Mouse (Mus musculus): ENCODE results near the gene Kcnj9. TPM values are rescaled to one million over a fixed set of nuclear protein-coding genes. Genes with fewer than 3 reads are reported as not detected.

Kcnj9 gene
- 0.07 TPM in 2 replicates for polyA plus RNA-seq (2015; fragmentation: Nextera tagmentation; extraction: Ambion mirVana)

DNA sequence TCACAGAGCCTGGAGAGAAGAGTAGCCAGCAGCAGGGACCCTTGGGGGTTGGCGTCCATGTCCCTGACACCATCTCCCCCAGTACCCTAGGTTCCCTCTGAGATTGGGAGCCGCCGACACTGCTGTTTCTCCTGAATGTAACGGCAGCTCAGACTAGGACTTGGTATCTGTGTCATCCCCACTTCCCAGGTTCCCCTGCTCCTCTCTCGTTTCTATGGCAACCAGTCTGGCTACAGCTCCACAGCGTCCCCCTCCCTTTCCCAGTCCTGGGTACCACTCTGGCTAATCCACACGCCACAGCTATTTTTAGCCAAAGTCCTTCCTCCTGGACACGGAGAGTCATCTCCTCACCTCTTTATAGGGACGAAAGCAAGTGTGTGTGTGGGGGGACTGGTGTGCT lies at the start of gene Kcnj9:
Kcnj9 (minus strand) TSS at position 188 of the 400 bp plus-strand sequence.
- Histone ChIP-seq H3K36me3 (ENCODE audit: control insufficient read depth, insufficient read depth, low read length) (no peaks in the 10 kb centered on the region), H3K9ac (ENCODE audit: low read length) (no peak within 1 kb of the TSS), H3K27ac (replicated peaks) (no peak within 1 kb of the TSS), H3K9me3 (ENCODE audit: control insufficient read depth, low read length) (no peaks in the 10 kb centered on the region), H3K27me3 (ENCODE audit: control insufficient read depth, insufficient read depth, low read length) (no peaks in the 10 kb centered on the region; the same call in 1 of the 2 replicates), H3K4me3 (ENCODE audit: low read depth, low read length) (no peak within 1 kb of the TSS), H3K4me1 (replicated peaks; ENCODE audit: control insufficient read depth, insufficient read depth) (no peaks in the 10 kb centered on the region), H3K4me2 (replicated peaks; ENCODE audit: low read depth) (no peak within 1 kb of the TSS)
- no peak for DNase-seq (ENCODE audit: low spot score)
- no peak for ATAC-seq (ENCODE audit: low FRiP score, low TSS enrichment)
- WGBS = 37% methylated on average over 9 of the region's 9 CpGs
- TF ChIP-seq CTCF (IDR thresholded peaks at IDR 0.05; ENCODE audit: low read depth) = no peak
- TF ChIP-seq EP300 (optimal IDR thresholded peaks at IDR 0.05) = no peak

DNA sequence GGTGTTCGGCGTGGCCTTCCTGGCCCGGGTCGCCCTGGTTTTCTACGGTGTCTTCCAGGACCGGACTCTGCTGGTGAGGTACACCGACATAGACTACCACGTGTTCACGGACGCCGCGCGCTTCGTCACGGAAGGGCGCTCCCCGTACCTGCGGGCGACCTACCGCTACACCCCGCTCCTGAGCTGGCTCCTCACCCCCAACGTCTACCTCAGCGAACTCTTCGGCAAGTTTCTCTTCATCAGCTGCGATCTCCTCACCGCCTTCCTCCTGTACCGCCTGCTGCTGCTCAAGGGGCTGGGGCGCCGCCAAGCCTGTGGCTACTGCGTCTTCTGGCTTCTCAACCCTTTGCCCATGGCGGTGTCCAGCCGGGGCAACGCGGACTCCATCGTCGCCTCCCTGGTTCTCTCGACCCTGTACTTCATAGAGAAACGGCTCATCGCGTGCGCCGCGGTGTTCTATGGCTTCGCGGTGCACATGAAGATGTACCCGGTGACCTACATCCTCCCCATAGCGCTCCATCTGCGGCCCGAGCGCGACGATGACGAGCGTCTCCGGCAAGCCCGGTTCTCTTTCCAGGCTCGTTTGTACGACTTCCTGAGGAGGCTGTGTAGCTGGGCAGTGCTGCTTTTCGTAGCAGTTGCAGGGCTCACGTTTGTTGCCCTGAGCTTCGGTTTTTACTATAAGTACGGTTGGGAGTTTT lies 47.8 kb upstream of the Kcnj9 start:
- peak overlapping the region; percentile 88 for H3K4me3 ChIP-seq (ENCODE audit: low read depth, low read length)
- H3K36me3 ChIP-seq (ENCODE audit: control insufficient read depth, insufficient read depth, low read length) = no peaks in the 10 kb centered on the region; the same call in 1 of the 2 replicates
- H3K27me3 ChIP-seq (ENCODE audit: control insufficient read depth, insufficient read depth, low read length) = no peaks in the 10 kb centered on the region
- peak overlapping the region; percentile 85 for H3K27ac ChIP-seq (replicated peaks)
- WGBS = 2% methylated on average over 62 of the region's 62 CpGs
- peak; percentile 53 for ATAC-seq (ENCODE audit: low FRiP score, low TSS enrichment)
- 0 out of 2 replicates have a peak, but pooled peaks cover 4% of the 10 kb centered on the region for H3K4me1 ChIP-seq (replicated peaks; ENCODE audit: control insufficient read depth, insufficient read depth)
- no peak for TF ChIP-seq EP300 (optimal IDR thresholded peaks at IDR 0.05)
- TF ChIP-seq CTCF (IDR thresholded peaks at IDR 0.05; ENCODE audit: low read depth) = no peak
- no peaks in the 10 kb centered on the region for H3K9me3 ChIP-seq (ENCODE audit: control insufficient read depth, low read length)
- peak overlapping the region; percentile 92 for H3K9ac ChIP-seq (ENCODE audit: low read length)
- H3K4me2 ChIP-seq (replicated peaks; ENCODE audit: low read depth) = peak overlapping the region; percentile 96
- DNase-seq (ENCODE audit: low spot score) = peak; percentile 47

- no peaks in the 10 kb centered on the region for H3K9me3 ChIP-seq (ENCODE audit: control insufficient read depth, low read length)
- no peaks in the 10 kb centered on the region for H3K27me3 ChIP-seq (ENCODE audit: control insufficient read depth, insufficient read depth, low read length)
- no peaks in the 10 kb centered on the region; the same call in 1 of the 2 replicates for H3K36me3 ChIP-seq (ENCODE audit: control insufficient read depth, insufficient read depth, low read length)
- peak; percentile 99 for DNase-seq (ENCODE audit: low spot score)
- H3K4me2 ChIP-seq (replicated peaks; ENCODE audit: low read depth) = peak within 1 kb of the TSS; percentile 96
- peak within 1 kb of the TSS; percentile 92 for H3K9ac ChIP-seq (ENCODE audit: low read length)
- TF ChIP-seq CTCF (IDR thresholded peaks at IDR 0.05; ENCODE audit: low read depth) = no peak
- peak; percentile 85 for TF ChIP-seq EP300 (optimal IDR thresholded peaks at IDR 0.05)
- H3K4me3 ChIP-seq (ENCODE audit: low read depth, low read length) = peak within 1 kb of the TSS; percentile 88
- peak; percentile 99 for ATAC-seq (ENCODE audit: low FRiP score, low TSS enrichment)
- WGBS = under 1% methylated on average over 39 of the region's 39 CpGs
- H3K27ac ChIP-seq (replicated peaks) = peak within 1 kb of the TSS; percentile 85
- 0 out of 2 replicates have a peak, but pooled peaks cover 4% of the 10 kb centered on the region for H3K4me1 ChIP-seq (replicated peaks; ENCODE audit: control insufficient read depth, insufficient read depth)
Measured at GRCm38 (mm10) chr1:172376198-172376667, 47.1 kb upstream of the Kcnj9 start, which contains the start of gene Pigm. Gene Pigm (plus strand): TSS chr1:172376546.

- 24% methylated on average over 23 of the region's 23 CpGs for WGBS
- no peaks in the 10 kb centered on the region for H3K36me3 ChIP-seq (ENCODE audit: control insufficient read depth, insufficient read depth, low read length)
- H3K4me1 ChIP-seq (replicated peaks; ENCODE audit: control insufficient read depth, insufficient read depth) = no peaks in the 10 kb centered on the region
- peak overlapping the region; percentile 35; the same call in 1 of the 2 replicates for H3K4me2 ChIP-seq (replicated peaks; ENCODE audit: low read depth)
- H3K4me3 ChIP-seq (ENCODE audit: low read depth, low read length) = no peak overlapping the region
- H3K27me3 ChIP-seq (ENCODE audit: control insufficient read depth, insufficient read depth, low read length) = no peaks in the 10 kb centered on the region
- H3K9ac ChIP-seq (ENCODE audit: low read length) = no peak overlapping the region
- H3K9me3 ChIP-seq (ENCODE audit: control insufficient read depth, low read length) = no peaks in the 10 kb centered on the region
- DNase-seq (ENCODE audit: low spot score) (peak; percentile 63), ATAC-seq (ENCODE audit: low FRiP score, low TSS enrichment) (peak; percentile 62)
- H3K27ac ChIP-seq (replicated peaks) = no peak overlapping the region
- TF ChIP-seq EP300 (optimal IDR thresholded peaks at IDR 0.05) (no peak), CTCF (IDR thresholded peaks at IDR 0.05; ENCODE audit: low read depth) (peak; percentile 71)
Measured at GRCm38 (mm10) chr1:172368768-172369418, 39.8 kb upstream of the Kcnj9 start.

DNA sequence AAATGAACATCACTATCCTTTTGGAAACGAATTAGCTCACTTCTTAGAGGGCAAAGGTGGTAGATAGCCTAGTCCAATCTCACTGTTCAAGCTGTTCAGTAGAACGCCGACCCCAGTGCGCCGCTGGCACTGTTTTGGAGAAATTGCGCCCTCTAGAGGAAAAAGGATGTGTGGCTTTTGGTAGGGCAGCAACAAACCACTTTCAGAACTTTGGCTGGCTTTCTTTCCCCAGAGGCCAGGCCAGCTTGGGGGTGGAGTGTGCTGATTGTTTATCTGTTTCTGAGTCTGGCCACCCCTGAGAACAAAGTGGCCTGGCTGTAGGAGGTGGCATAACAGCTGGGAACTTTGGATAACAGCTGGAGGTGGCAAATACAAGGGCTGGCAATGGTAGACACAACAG lies 35.6 kb upstream of the Kcnj9 start:
- Histone ChIP-seq H3K9me3 (ENCODE audit: control insufficient read depth, low read length) (no peaks in the 10 kb centered on the region), H3K9ac (ENCODE audit: low read length) (no peak overlapping the region), H3K4me1 (replicated peaks; ENCODE audit: control insufficient read depth, insufficient read depth) (no peaks in the 10 kb centered on the region), H3K4me2 (replicated peaks; ENCODE audit: low read depth) (no peak overlapping the region), H3K36me3 (ENCODE audit: control insufficient read depth, insufficient read depth, low read length) (no peaks in the 10 kb centered on the region), H3K4me3 (ENCODE audit: low read depth, low read length) (no peak overlapping the region), H3K27ac (replicated peaks) (no peak overlapping the region), H3K27me3 (ENCODE audit: control insufficient read depth, insufficient read depth, low read length) (no peaks in the 10 kb centered on the region)
- DNase-seq (ENCODE audit: low spot score) (peak; percentile 61), ATAC-seq (ENCODE audit: low FRiP score, low TSS enrichment) (peak; percentile 71)
- TF ChIP-seq EP300 (optimal IDR thresholded peaks at IDR 0.05) = no peak
- TF ChIP-seq CTCF (IDR thresholded peaks at IDR 0.05; ENCODE audit: low read depth) = peak; percentile 78
- 8% methylated on average over 6 of the region's 6 CpGs for WGBS
